Mouse (Mus musculus): Measurements from ENCODE around the gene Fxyd1. TPM values are rescaled to one million over a fixed set of nuclear protein-coding genes. Genes with fewer than 3 reads are reported as not detected.

Fxyd1 gene
- total RNA-seq, 1 experiment from 2014 or later: not detected

GRCm38 (mm10) chr7:31055354-31055824 is 1.6 kb downstream of the Fxyd1 start:
- no peak for ATAC-seq (ENCODE audit: extremely low read depth, insufficient number of reproducible peaks, low FRiP score, poor library complexity, severe bottlenecking)

DNA sequence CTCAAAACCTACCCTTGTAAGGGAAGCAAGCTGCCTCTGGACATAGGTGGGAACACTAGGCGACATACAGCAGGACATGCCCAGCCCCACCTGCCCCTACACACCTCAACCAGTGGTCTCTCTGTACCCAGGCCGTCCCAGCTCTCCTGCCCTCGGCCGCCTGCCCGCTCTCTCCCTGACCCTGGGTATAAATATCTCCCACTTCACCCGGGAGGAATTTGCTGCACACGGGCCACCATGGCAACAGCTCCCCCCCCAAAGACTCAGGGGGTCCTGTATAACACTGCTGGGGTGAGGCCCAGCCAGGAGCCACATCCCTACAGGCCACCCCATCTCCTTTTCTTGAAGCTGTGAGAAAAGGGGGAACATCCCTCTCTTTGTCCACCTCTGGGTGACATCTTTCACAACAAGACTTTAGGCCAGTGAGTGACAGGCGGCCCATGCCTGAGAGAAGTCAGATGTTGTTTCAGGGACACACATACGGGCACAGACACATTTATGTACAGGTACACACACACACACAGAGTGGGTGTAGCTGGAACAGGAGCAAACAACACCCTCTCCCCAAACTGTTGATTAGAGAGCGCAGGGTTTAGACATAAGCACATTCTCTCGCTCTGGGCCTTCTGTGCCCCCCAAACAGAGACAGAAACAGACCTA is 2.2 kb downstream of the Fxyd1 start:
- ATAC-seq (ENCODE audit: extremely low read depth, insufficient number of reproducible peaks, low FRiP score, poor library complexity, severe bottlenecking): no peak

DNA sequence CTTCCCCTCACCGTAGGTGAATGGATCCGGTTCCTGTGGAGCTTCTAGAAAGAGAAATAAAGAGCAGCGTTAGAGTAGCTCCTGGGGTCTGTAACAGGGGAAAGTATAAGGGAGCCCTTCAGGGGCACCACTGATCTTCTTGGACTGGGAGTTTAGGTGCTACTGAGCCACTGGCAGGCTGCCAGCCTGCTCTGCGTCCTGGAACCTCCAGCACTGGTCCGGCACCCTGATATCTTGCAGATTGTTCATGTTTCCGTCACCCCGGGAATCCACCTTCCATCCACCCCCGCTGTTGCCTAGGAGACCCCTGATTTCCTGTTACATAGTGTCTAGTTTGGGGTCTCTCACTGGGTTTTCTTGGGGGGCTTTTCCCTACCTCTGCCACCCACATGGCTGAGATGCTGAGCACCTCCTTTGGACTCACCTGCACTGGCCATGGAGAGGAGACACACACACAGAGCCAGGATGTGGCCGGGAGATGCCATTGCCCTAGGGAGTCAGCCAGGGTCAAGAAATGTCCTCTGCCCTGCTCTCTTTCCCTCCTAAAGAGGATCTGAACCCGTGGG is 3.0 kb downstream of the Fxyd1 start:
- ATAC-seq (ENCODE audit: extremely low read depth, insufficient number of reproducible peaks, low FRiP score, poor library complexity, severe bottlenecking): no peak

GRCm38 (mm10) chr7:31052636-31053434 is 4.2 kb downstream of the Fxyd1 start:
- 0 out of 2 replicates have a peak, but pooled peaks have one; percentile 13 for ATAC-seq (ENCODE audit: extremely low read depth, insufficient number of reproducible peaks, low FRiP score, poor library complexity, severe bottlenecking)

DNA sequence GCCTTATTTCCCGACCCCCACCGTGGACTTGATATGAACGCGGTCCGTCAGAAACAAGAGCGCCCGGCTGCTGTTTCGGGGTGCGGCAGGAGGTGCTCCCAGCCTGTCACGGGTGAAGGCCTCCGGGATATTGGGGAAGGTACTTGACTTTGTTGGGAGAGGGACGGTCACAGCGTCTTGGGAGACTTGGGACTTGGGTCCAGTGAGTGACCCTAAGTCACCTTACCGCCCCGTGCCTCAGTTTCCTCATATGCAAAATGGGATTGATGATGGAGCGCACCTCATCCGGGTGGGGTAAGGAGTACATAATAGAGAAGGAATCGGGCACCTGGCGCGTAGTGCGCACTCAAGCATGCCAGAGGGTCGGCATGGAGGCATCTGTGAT is 4.8 kb downstream of the Fxyd1 start:
- ATAC-seq (ENCODE audit: extremely low read depth, insufficient number of reproducible peaks, low FRiP score, poor library complexity, severe bottlenecking): no peak

- ATAC-seq (ENCODE audit: extremely low read depth, insufficient number of reproducible peaks, low FRiP score, poor library complexity, severe bottlenecking): no peak
These were observed 5.5 kb downstream of the Fxyd1 start, which contains the start of gene Fxyd7 for GRCm38 (mm10) chr7:31051321-31052021. Fxyd7 (minus strand) TSS chr7:31051467.

GRCm38 (mm10) chr7:31050921-31051320 is 6.1 kb downstream of the Fxyd1 start:
- ATAC-seq (ENCODE audit: extremely low read depth, insufficient number of reproducible peaks, low FRiP score, poor library complexity, severe bottlenecking): no peak

DNA sequence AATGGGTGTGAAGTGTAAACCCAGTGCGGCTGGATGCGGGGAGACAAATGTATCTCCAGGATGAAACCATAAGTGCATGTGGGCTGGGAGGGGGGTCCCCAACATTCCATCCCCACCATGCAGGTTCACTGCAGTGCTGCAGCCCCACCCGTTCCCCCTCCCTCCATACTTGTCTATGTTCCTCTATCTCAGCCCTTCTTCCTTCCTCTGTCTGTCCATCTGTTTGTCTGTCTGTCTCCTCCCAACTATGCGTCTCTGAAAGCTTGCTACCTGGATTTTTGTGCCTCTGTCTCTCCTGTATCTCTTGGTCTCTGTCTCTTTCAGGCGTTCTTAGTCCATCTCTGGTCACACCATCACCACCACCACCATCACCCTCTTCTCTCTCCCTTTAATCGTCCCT is 6.5 kb downstream of the Fxyd1 start:
- no peak for ATAC-seq (ENCODE audit: extremely low read depth, insufficient number of reproducible peaks, low FRiP score, poor library complexity, severe bottlenecking)

- ATAC-seq (ENCODE audit: extremely low read depth, insufficient number of reproducible peaks, low FRiP score, poor library complexity, severe bottlenecking): no peak
These were observed 7.1 kb downstream of the Fxyd1 start for GRCm38 (mm10) chr7:31049846-31050281.

GRCm38 (mm10) chr7:31049135-31049845 is 7.7 kb downstream of the Fxyd1 start:
- ATAC-seq (ENCODE audit: extremely low read depth, insufficient number of reproducible peaks, low FRiP score, poor library complexity, severe bottlenecking): no peak

- no peak for ATAC-seq (ENCODE audit: extremely low read depth, insufficient number of reproducible peaks, low FRiP score, poor library complexity, severe bottlenecking)
These were observed 14.5 kb downstream of the Fxyd1 start, which contains the start of gene Fxyd5 for GRCm38 (mm10) chr7:31042431-31042910. Fxyd5 (minus strand) TSS chr7:31042481.

GRCm38 (mm10) chr7:31041662-31042315 is 15.2 kb downstream of the Fxyd1 start:
- ATAC-seq (ENCODE audit: extremely low read depth, insufficient number of reproducible peaks, low FRiP score, poor library complexity, severe bottlenecking): peak; percentile 70

DNA sequence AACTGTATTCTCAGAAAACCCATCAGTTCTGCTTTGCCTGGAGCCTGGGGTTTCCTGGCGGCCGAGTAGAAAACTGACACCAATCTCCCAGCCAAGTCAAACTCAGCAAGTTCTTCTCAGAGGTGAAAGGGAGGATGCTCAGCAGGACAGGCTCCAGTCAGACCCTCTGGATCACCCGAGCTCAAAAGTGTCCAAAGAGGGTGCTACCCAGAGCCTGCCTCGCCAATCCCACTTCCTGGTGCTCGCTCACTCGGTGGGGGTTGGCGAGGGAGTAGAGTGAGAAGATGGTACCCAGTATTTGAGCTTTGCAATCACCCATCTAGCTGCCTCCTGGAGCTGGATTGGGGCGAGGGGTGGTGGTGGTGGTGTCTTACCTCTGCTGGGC is 16.0 kb downstream of the Fxyd1 start:
- no peak for ATAC-seq (ENCODE audit: extremely low read depth, insufficient number of reproducible peaks, low FRiP score, poor library complexity, severe bottlenecking)

DNA sequence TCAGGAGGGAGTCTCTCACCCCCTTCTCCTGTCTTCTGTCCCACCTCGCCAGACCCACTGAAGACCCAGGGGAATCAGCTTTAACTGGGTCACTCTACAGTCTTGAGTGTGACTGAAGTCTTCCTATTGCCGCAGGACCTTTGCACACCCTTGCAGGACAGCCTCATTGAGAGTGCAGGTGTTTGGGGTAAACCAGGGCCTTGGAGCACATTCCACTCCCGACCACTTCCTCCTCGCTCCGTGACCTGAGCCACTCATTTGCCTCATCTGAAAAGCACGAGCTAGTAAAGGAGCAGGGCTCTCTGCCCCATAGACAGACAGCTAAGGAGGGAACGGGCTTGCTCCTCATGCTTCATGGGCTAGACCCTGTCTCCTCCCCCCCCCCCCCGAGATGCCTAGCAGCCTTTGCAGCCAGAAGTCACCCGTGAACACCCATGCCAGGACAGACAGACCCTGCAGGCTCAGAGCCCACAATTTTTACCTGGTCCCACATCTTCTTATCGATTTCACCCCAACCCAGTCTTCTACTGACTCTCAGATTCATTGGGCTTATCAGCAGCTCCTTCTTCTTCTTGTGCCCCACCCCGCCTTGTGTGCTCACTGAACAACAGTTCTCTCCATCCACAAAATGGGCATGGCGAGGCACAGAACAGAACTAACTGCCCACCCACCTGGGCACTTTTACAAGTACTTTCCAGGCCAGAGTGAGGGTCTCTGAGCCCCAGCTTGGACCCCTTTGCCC is 16.5 kb downstream of the Fxyd1 start:
- ATAC-seq (ENCODE audit: extremely low read depth, insufficient number of reproducible peaks, low FRiP score, poor library complexity, severe bottlenecking): no peak

DNA sequence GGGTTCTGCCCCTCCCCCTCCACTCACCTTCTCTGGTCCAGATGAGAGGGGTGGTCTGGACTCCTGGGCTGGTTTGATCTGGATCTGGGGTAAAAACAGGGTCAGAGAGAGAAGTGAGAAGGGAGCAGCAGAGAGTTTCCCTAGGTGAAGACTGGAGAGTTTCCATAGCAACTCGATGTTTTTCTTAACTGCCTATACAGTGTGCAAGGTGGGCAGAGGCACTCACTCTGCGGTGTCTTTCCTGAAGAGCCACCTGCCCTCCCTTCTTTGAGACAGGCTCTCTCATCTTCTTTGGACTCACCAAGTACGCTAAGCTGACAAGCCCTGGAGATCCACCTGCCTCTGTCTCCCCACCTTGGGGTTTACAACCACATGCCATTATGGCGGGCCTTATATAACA is 18.0 kb downstream of the Fxyd1 start:
- no peak for ATAC-seq (ENCODE audit: extremely low read depth, insufficient number of reproducible peaks, low FRiP score, poor library complexity, severe bottlenecking)

DNA sequence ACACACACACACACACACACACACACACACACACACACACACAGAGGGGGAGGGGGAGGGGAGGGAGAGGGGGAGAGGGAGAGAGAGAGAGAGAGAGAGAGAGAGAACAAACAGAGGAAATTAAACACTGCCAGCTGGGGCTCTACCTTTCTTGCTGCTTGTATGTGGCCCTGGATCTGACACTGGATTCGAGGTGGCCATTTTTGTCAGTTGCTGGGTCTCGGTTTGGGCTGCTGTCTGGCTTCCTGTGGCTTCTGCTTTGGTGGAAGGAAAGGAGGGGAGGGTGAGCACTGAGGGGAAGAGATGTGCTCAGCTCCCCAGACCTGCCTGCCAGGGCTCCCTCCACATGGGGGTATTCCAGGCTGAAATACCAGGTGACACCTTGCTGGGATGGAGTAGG is 19.3 kb downstream of the Fxyd1 start:
- no peak for ATAC-seq (ENCODE audit: extremely low read depth, insufficient number of reproducible peaks, low FRiP score, poor library complexity, severe bottlenecking)

GRCm38 (mm10) chr7:31036917-31037316 is 20.1 kb downstream of the Fxyd1 start:
- peak; percentile 33 for ATAC-seq (ENCODE audit: extremely low read depth, insufficient number of reproducible peaks, low FRiP score, poor library complexity, severe bottlenecking)
